Mouse (Mus musculus) limb, embryonic 15.5 days (tissue): ENCODE results near the gene Fgfr2. TPM values are rescaled to one million over a fixed set of nuclear protein-coding genes. Genes with fewer than 3 reads are reported as not detected.
"Not testable (repeated sequence)": the region's sequence is repeated elsewhere in the genome, so short reads cannot be mapped to it uniquely, and the experiment has no call there.

Experiments used
- ATAC-seq: fragments of 200-750 bp; cut with Nextera tagmentation; 2 replicates; pipeline ENCODE4 v1.8.0; 2017; ENCODE audit warnings: low read depth, moderate TSS enrichment; ENCODE audit not compliant: insufficient number of reproducible peaks, low FRiP score, low TSS enrichment
- H3K27ac ChIP-seq: fragments of 300-500 bp; sonication (generic); 2 replicates; pipeline ENCODE4 v1.5.1; 2015; ENCODE audit warnings: moderate library complexity, mild to moderate bottlenecking, inconsistent platforms
- H3K27me3 ChIP-seq: fragments of 300-500 bp; sonication (generic); 2 replicates; pipeline ENCODE4 v1.6.1; 2015; ENCODE audit warnings: inconsistent platforms
- H3K36me3 ChIP-seq: fragments of 300-500 bp; sonication (generic); 2 replicates; pipeline ENCODE4 v1.6.1; 2015; ENCODE audit warnings: inconsistent platforms
- H3K4me1 ChIP-seq: fragments of 300-500 bp; sonication (generic); 2 replicates; pipeline ENCODE4 v1.6.1; 2015; ENCODE audit warnings: inconsistent platforms
- H3K4me2 ChIP-seq: fragments of 300-500 bp; sonication (generic); 2 replicates; pipeline ENCODE4 v1.6.1; 2015; ENCODE audit warnings: mild to moderate bottlenecking, inconsistent platforms
- H3K4me3 ChIP-seq: fragments of 300-500 bp; sonication (generic); 2 replicates; pipeline ENCODE4 v1.5.1; 2015; ENCODE audit warnings: mild to moderate bottlenecking, inconsistent platforms
- H3K9ac ChIP-seq: fragments of 300-500 bp; sonication (generic); 2 replicates; pipeline ENCODE4 v1.6.1; 2015; ENCODE audit warnings: inconsistent platforms
- H3K9me3 ChIP-seq: fragments of 300-500 bp; sonication (generic); 2 replicates; pipeline ENCODE4 v1.6.1; 2016; ENCODE audit warnings: inconsistent platforms
- WGBS: fragments of 180-500 bp; shearing (Covaris S2); methylation state at CpG from one replicate; pipeline ENCODE4 v1.1.7; 2015; 5-methylcytosine and 5-hydroxymethylcytosine counted together
- polyA plus RNA-seq: library from polyadenylated mRNA; unstranded; fragments of >200 nt; fragmentation: Nextera tagmentation; extraction: Ambion mirVana; gene quantifications from 2 replicates; pipeline ENCODE4 v1.2.1, GENCODE M21; 2015

Fgfr2 gene
- polyA plus RNA-seq, 1 experiment from 2014 or later: 101 TPM

DNA sequence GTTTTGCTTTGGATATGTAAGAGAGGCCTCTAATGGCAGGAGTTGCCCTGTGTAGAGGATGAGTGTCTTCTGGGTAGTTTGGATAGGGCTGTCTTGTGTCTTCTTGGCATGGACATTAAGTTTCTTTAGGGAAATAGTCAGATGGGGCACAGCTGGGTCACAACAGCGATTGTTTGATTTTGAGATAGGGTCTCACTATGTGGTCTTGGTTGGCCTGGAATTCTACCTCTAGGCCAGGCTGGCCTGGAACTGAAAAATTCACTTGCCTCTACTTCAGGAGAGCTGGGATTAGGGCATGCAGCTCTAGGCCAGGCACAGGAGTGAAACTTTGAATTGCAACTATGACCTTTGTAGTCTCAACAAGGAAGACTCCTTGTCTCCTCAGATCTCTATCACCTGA, 2520.3 kb downstream of the Fgfr2 start:
- Histone ChIP-seq H3K4me2 (no peak overlapping the region), H3K36me3 (no peaks in the 10 kb centered on the region), H3K4me3 (no peak overlapping the region), H3K27ac (no peak overlapping the region), H3K27me3 (no peaks in the 10 kb centered on the region), H3K4me1 (no peaks in the 10 kb centered on the region), H3K9ac (no peak overlapping the region), H3K9me3 (no peaks in the 10 kb centered on the region)
- 81% methylated on average over 1 of the region's 1 CpGs for WGBS
- ATAC-seq: no peak

DNA sequence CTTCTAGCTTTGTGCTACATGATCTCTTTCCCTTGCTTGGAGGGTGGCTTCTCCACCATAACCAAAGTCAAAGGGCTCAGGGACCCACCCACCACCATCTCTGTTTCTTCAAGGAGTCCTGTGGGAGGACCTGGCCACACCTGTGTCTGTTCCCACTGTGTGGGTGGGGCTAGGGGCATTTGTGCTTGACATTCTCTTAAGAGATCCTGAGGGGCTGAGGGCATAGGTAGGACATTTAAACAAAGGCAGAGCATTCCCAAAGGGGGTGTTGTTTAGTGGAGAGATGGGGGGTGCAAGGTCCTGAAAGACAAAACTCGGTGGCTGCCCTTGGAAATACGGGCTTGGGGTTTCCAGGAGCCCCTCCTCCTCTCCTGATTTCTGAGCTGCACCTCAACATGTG, 2522.6 kb downstream of the Fgfr2 start:
- no peaks in the 10 kb centered on the region for H3K36me3 ChIP-seq
- no peak for ATAC-seq
- H3K27ac ChIP-seq: no peak overlapping the region
- no peak overlapping the region for H3K9ac ChIP-seq
- WGBS: 81% methylated on average over 2 of the region's 2 CpGs
- no peaks in the 10 kb centered on the region for H3K4me1 ChIP-seq
- H3K9me3 ChIP-seq: no peaks in the 10 kb centered on the region
- H3K27me3 ChIP-seq: no peaks in the 10 kb centered on the region
- no peak overlapping the region for H3K4me3 ChIP-seq
- H3K4me2 ChIP-seq: no peak overlapping the region

DNA sequence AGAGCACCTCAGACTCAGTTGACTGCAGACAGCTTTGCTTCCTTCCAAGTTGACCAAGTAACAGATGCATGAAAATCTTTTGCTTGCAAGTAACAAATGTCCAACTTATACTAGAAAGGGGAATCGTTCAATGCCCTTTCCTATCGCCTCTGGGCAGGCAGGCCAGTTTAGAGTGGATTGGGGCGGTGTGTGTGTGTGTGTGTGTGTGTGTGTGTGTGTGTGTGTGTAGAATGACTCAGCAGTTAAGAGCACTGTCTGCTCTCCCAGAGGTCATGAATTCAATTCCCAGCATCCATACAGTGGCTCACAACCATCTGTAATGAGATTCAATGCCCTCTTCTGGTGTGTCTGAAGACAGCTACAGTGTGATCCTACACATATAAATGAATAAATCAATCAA, 2523.1 kb downstream of the Fgfr2 start:
- H3K9me3 ChIP-seq: no peaks in the 10 kb centered on the region
- WGBS: 82% methylated on average over 3 of the region's 3 CpGs
- no peaks in the 10 kb centered on the region for H3K4me1 ChIP-seq

DNA sequence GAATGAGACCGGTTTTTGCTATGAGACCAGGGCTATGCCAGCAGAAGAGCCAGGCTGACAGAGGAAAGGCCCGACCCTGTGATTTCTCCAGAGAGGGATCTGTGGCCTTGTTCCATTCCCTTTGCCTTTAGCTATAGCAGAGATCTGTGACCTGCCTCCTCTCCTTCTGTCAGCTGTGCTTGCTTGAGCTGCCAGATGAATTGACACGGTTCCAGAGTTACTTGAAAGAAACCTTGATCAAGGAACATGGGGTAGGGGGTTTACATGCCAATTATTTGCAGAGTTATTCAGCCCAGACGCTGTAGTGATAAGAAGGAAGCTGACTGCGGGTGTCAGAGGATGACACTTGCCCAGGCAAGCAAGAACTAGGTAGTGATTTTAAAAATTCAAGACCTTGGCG, 2525.6 kb downstream of the Fgfr2 start:
- no peak for ATAC-seq
- Histone ChIP-seq H3K9ac (no peak overlapping the region), H3K9me3 (no peaks in the 10 kb centered on the region), H3K4me3 (no peak overlapping the region), H3K4me1 (no peaks in the 10 kb centered on the region), H3K36me3 (no peaks in the 10 kb centered on the region), H3K27ac (no peak overlapping the region), H3K27me3 (no peaks in the 10 kb centered on the region), H3K4me2 (no peak overlapping the region)
- WGBS: 52% methylated on average over 6 of the region's 6 CpGs

More for the DNA sequence above, 2523.1 kb downstream of the Fgfr2 start:
- Histone ChIP-seq H3K27ac (no peak overlapping the region), H3K4me3 (no peak overlapping the region), H3K36me3 (no peaks in the 10 kb centered on the region), H3K27me3 (no peaks in the 10 kb centered on the region), H3K9ac (no peak overlapping the region), H3K4me2 (no peak overlapping the region)
- no peak for ATAC-seq

- WGBS: 49% methylated on average over 9 of the region's 19 CpGs
- not testable (repeated sequence) for H3K27ac ChIP-seq, H3K4me1 ChIP-seq, H3K4me2 ChIP-seq, H3K36me3 ChIP-seq, H3K9me3 ChIP-seq, H3K9ac ChIP-seq, ATAC-seq, H3K4me3 ChIP-seq, H3K27me3 ChIP-seq
Observed at GRCm38 (mm10) chr7:130596079-130596855, 2526.9 kb downstream of the Fgfr2 start.

GRCm38 (mm10) chr7:130593375-130594239, 2529.5 kb downstream of the Fgfr2 start:
- not testable (repeated sequence) for H3K27me3 ChIP-seq, ATAC-seq, H3K4me1 ChIP-seq, H3K36me3 ChIP-seq, H3K27ac ChIP-seq, H3K4me2 ChIP-seq, H3K9ac ChIP-seq, H3K4me3 ChIP-seq, H3K9me3 ChIP-seq
- 68% methylated on average over 8 of the region's 11 CpGs for WGBS

DNA sequence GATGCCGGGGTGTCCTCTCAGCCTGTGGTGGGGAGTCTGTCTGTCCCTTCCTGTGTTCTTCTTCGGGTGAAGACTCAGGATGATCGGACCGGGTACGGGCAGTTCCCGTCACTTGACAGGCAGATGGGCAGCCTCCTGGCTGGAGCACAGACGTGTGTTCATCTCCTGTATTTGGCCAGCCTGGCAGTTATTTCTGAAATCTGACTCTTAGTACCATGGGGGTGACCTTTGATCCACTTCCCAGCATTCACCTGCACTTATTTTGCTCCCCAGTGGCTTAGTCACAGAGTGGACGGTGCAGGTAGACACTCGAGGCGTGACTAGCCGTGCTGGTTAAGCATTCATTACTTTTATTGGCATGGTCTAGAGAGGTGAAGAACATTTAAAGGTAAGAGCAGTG, 2530.2 kb downstream of the Fgfr2 start:
- not testable (repeated sequence) for H3K9ac ChIP-seq, H3K4me3 ChIP-seq, H3K36me3 ChIP-seq, ATAC-seq, H3K27me3 ChIP-seq, H3K9me3 ChIP-seq, H3K4me1 ChIP-seq, H3K4me2 ChIP-seq, H3K27ac ChIP-seq
- no CpG with 5 or more reads among the region's 11 CpGs for WGBS

GRCm38 (mm10) chr7:130590845-130591437, 2532.2 kb downstream of the Fgfr2 start:
- Histone ChIP-seq H3K4me2 (no peak overlapping the region), H3K4me1 (no peaks in the 10 kb centered on the region), H3K36me3 (no peaks in the 10 kb centered on the region), H3K9me3 (no peaks in the 10 kb centered on the region), H3K27ac (no peak overlapping the region), H3K27me3 (no peaks in the 10 kb centered on the region), H3K4me3 (no peak overlapping the region), H3K9ac (no peak overlapping the region)
- WGBS: 77% methylated on average over 8 of the region's 8 CpGs
- no peak for ATAC-seq

GRCm38 (mm10) chr7:130590081-130590828, 2532.9 kb downstream of the Fgfr2 start:
- ATAC-seq: no peak
- Histone ChIP-seq H3K36me3 (no peaks in the 10 kb centered on the region), H3K9me3 (no peaks in the 10 kb centered on the region), H3K4me2 (no peak overlapping the region), H3K9ac (no peak overlapping the region), H3K27ac (no peak overlapping the region), H3K27me3 (no peaks in the 10 kb centered on the region), H3K4me3 (no peak overlapping the region), H3K4me1 (no peaks in the 10 kb centered on the region)
- 66% methylated on average over 13 of the region's 13 CpGs for WGBS

- Histone ChIP-seq H3K4me3 (no peak overlapping the region), H3K27me3 (no peaks in the 10 kb centered on the region), H3K4me1 (no peaks in the 10 kb centered on the region), H3K4me2 (no peak overlapping the region), H3K27ac (no peak overlapping the region), H3K9me3 (no peaks in the 10 kb centered on the region), H3K9ac (no peak overlapping the region), H3K36me3 (no peaks in the 10 kb centered on the region)
- 58% methylated on average over 2 of the region's 2 CpGs for WGBS
- ATAC-seq: no peak
Observed at GRCm38 (mm10) chr7:130586521-130587072, 2536.6 kb downstream of the Fgfr2 start.

- Histone ChIP-seq H3K4me2 (no peak overlapping the region), H3K36me3 (no peaks in the 10 kb centered on the region), H3K27me3 (no peaks in the 10 kb centered on the region), H3K4me3 (no peak overlapping the region), H3K9ac (no peak overlapping the region), H3K9me3 (no peaks in the 10 kb centered on the region), H3K4me1 (peaks cover 30% of the 10 kb centered on the region), H3K27ac (no peak overlapping the region)
- 56% methylated on average over 5 of the region's 5 CpGs for WGBS
- ATAC-seq: no peak
Observed at GRCm38 (mm10) chr7:130578607-130579006, 2544.5 kb downstream of the Fgfr2 start.
